Mouse (Mus musculus): ENCODE measurements around the gene Aqp1. TPM values are rescaled to one million over a fixed set of nuclear protein-coding genes. Genes with fewer than 3 reads are reported as not detected.

Aqp1 gene
- polyA plus RNA-seq, 1 experiment: 1.9 TPM

DNA sequence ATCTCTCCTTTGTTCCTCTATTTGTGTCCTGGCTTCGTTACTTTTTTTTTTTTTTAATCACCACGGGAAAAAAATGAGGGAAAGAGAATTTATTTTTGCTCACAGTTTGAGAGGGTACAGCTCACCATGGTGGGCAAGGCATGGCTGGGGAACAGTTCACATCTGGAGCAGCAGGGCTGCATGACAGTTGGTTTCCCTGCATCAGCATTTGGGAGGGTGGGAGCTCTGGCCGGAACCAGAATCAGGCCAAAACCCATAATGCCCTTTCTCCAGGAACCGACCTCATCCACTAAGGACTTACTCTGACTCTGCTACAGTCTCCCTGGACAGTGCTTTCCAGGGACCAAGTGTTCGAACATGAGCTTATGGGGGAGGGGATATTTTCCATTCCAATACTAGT lies 53.1 kb downstream of the Aqp1 start:
- Histone ChIP-seq H3K4me3 (ENCODE audit: control insufficient read depth, low read depth, low read length) (no peak overlapping the region), H3K36me3 (ENCODE audit: control insufficient read depth, insufficient read depth, low read length) (no peaks in the 10 kb centered on the region), H3K4me1 (ENCODE audit: control insufficient read depth, insufficient read depth, low read length) (peaks cover 2% of the 10 kb centered on the region; the same call in 1 of the 2 replicates), H3K27me3 (ENCODE audit: control insufficient read depth, insufficient read depth, low read length) (no peaks in the 10 kb centered on the region), H3K27ac (ENCODE audit: control insufficient read depth, insufficient read depth, low read depth, low read length) (no peak overlapping the region)
- TF ChIP-seq CTCF (IDR thresholded peaks at IDR 0.05; ENCODE audit: control insufficient read depth, insufficient read depth, insufficient replicate concordance, low read depth, low read length): no peak
- no peak for TF ChIP-seq POLR2A (IDR thresholded peaks at IDR 0.05; ENCODE audit: control insufficient read depth, low read depth, low read length)

DNA sequence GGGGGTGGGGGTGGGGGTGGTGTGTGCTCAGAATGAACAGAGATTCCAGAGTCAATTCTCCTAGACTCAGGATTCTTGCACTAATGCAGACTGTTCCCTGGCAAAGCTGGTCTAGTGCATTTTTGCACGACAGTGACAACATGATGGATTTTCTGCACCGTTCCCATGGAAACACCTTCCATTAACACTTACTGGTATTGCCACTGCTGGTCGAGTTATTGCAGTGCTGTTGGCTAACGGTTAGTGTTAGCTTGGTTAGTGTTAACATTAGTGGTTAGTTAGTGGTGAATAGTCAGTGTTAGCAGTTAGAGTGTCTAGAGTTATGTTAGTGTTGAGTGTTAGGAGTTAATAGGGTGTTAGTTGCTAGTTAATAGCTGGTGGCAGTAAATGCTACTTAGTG lies 55.6 kb downstream of the Aqp1 start:
- no peaks in the 10 kb centered on the region for H3K27me3 ChIP-seq (ENCODE audit: control insufficient read depth, insufficient read depth, low read length)
- H3K4me1 ChIP-seq (ENCODE audit: control insufficient read depth, insufficient read depth, low read length): peaks cover 2% of the 10 kb centered on the region; the same call in 1 of the 2 replicates
- no peak overlapping the region for H3K4me3 ChIP-seq (ENCODE audit: control insufficient read depth, low read depth, low read length)

DNA sequence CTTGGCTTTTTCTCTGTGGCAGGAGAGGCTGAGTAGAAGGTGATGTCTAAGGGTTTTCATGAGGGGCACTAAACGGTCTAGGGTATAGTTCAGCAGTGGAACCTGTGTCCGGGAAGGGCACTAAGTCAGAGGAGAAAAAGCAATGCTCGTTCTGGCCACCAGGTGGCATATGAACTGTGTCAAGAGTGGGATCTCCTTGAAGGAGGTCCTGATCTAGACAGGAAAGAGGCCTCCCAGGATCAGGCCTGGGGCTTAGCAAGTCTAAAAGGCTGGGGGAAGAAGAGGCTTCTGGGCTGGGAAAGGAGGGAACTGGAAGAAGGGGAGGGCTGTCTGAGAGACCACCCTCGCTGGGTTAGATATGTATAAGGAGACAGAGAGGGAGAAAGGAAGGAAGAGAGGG lies 56.2 kb downstream of the Aqp1 start:
- Histone ChIP-seq H3K4me3 (ENCODE audit: control insufficient read depth, low read depth, low read length) (no peak overlapping the region), H3K27ac (ENCODE audit: control insufficient read depth, insufficient read depth, low read depth, low read length) (no peak overlapping the region), H3K4me1 (ENCODE audit: control insufficient read depth, insufficient read depth, low read length) (peaks cover 2% of the 10 kb centered on the region; the same call in 1 of the 2 replicates), H3K27me3 (ENCODE audit: control insufficient read depth, insufficient read depth, low read length) (no peaks in the 10 kb centered on the region), H3K36me3 (ENCODE audit: control insufficient read depth, insufficient read depth, low read length) (no peaks in the 10 kb centered on the region)
- no peak for TF ChIP-seq POLR2A (IDR thresholded peaks at IDR 0.05; ENCODE audit: control insufficient read depth, low read depth, low read length)
- TF ChIP-seq CTCF (IDR thresholded peaks at IDR 0.05; ENCODE audit: control insufficient read depth, insufficient read depth, insufficient replicate concordance, low read depth, low read length): peak; percentile 41; the same call in 1 of the 2 replicates

More for the DNA sequence above, 55.6 kb downstream of the Aqp1 start:
- TF ChIP-seq POLR2A (IDR thresholded peaks at IDR 0.05; ENCODE audit: control insufficient read depth, low read depth, low read length): no peak
- H3K27ac ChIP-seq (ENCODE audit: control insufficient read depth, insufficient read depth, low read depth, low read length): no peak overlapping the region
- no peaks in the 10 kb centered on the region for H3K36me3 ChIP-seq (ENCODE audit: control insufficient read depth, insufficient read depth, low read length)

DNA sequence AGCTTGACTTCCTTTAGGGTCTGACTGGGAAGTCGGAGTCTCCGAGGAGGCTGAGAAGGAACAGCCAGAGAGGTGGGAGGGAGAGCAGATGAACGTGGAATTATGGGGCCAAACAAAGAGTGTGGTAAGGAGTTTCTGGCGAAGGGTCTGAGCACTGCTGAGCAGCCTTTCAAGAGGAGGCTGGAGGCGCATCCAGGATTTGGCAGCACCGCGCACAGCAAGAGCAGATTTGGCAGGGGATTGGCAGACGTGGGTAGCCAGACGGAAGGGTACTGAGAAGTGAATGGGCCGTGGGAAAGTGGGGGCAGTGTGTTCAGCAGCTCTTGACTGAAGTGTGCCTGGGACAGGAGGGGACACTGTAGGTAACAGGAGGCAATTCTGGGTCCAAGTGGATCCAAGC lies 58.6 kb downstream of the Aqp1 start:
- no peak overlapping the region for H3K27ac ChIP-seq (ENCODE audit: control insufficient read depth, insufficient read depth, low read depth, low read length)
- H3K27me3 ChIP-seq (ENCODE audit: control insufficient read depth, insufficient read depth, low read length): no peaks in the 10 kb centered on the region
- TF ChIP-seq CTCF (IDR thresholded peaks at IDR 0.05; ENCODE audit: control insufficient read depth, insufficient read depth, insufficient replicate concordance, low read depth, low read length) (no peak), POLR2A (IDR thresholded peaks at IDR 0.05; ENCODE audit: control insufficient read depth, low read depth, low read length) (no peak)
- no peak overlapping the region for H3K4me3 ChIP-seq (ENCODE audit: control insufficient read depth, low read depth, low read length)
- no peaks in the 10 kb centered on the region for H3K4me1 ChIP-seq (ENCODE audit: control insufficient read depth, insufficient read depth, low read length)
- no peaks in the 10 kb centered on the region for H3K36me3 ChIP-seq (ENCODE audit: control insufficient read depth, insufficient read depth, low read length)

DNA sequence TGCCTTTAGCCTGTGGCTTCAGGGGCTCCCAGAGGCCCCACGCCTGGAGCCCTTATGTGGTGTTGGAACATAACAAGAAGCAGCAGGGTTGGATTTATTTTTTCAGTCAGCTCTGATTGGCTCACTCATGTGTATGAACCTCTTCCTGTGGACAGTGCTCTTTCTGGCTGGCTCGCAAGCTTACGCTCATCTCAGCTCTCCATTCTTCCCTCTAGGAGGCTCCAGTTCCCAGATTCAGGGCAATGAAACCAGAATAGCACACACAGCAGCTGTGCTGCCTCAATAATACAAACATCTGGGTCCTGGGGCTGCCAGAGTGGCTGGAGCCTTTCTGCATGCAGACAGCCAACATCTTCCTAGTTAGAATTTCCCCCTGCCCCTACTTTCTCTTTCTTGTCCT lies 59.9 kb downstream of the Aqp1 start:
- Histone ChIP-seq H3K4me3 (ENCODE audit: control insufficient read depth, low read depth, low read length) (no peak overlapping the region), H3K27me3 (ENCODE audit: control insufficient read depth, insufficient read depth, low read length) (no peaks in the 10 kb centered on the region), H3K4me1 (ENCODE audit: control insufficient read depth, insufficient read depth, low read length) (no peaks in the 10 kb centered on the region), H3K27ac (ENCODE audit: control insufficient read depth, insufficient read depth, low read depth, low read length) (no peak overlapping the region), H3K36me3 (ENCODE audit: control insufficient read depth, insufficient read depth, low read length) (no peaks in the 10 kb centered on the region)
- TF ChIP-seq POLR2A (IDR thresholded peaks at IDR 0.05; ENCODE audit: control insufficient read depth, low read depth, low read length) (no peak), CTCF (IDR thresholded peaks at IDR 0.05; ENCODE audit: control insufficient read depth, insufficient read depth, insufficient replicate concordance, low read depth, low read length) (no peak)

DNA sequence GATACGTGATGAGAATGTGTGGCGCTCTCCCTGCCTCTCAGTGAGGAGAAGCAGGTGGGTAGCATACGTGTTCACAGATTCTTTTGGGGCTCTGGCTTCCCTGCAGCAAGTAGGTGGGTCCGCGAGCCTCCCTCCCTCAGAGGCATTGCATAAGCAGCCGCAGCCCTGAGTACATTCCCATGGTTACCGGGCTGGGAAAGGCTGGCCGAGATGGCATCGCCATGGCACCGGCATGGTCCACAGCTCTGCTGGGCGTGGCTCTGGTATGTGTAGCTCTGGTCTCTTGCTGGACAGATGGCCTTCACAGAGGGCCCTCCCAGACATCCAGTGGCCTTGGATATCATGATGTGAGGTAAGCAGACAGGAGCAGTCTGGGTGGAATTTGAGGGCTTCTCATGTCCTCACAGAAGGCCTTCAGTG lies 60.4 kb downstream of the Aqp1 start:
- Histone ChIP-seq H3K4me1 (ENCODE audit: control insufficient read depth, insufficient read depth, low read length) (no peaks in the 10 kb centered on the region), H3K27ac (ENCODE audit: control insufficient read depth, insufficient read depth, low read depth, low read length) (no peak overlapping the region), H3K36me3 (ENCODE audit: control insufficient read depth, insufficient read depth, low read length) (no peaks in the 10 kb centered on the region), H3K27me3 (ENCODE audit: control insufficient read depth, insufficient read depth, low read length) (no peaks in the 10 kb centered on the region), H3K4me3 (ENCODE audit: control insufficient read depth, low read depth, low read length) (no peak overlapping the region)
- TF ChIP-seq POLR2A (IDR thresholded peaks at IDR 0.05; ENCODE audit: control insufficient read depth, low read depth, low read length) (no peak), CTCF (IDR thresholded peaks at IDR 0.05; ENCODE audit: control insufficient read depth, insufficient read depth, insufficient replicate concordance, low read depth, low read length) (no peak)

Other genes with a start within 250 kb of the Aqp1 start
- 0.07 and 0.15 TPM in 2 replicates for gene Crhr2, start 203.4 kb upstream of the Aqp1 start, polyA plus RNA-seq (2012; rRNA removed)
- gene Inmt, start 161.4 kb upstream of the Aqp1 start, polyA plus RNA-seq (2012; rRNA removed): 0.32 and 4.6 TPM in 2 replicates
- 61.8 and 84.2 TPM in 2 replicates for gene Mindy4, start 133.0 kb upstream of the Aqp1 start, polyA plus RNA-seq (2012; rRNA removed)
- not detected in 2 replicates for gene Ghrhr, start 39.9 kb downstream of the Aqp1 start, polyA plus RNA-seq (2012; rRNA removed)
- 0.64 and 1.6 TPM in 2 replicates for gene Adcyap1r1, start 115.5 kb downstream of the Aqp1 start, polyA plus RNA-seq (2012; rRNA removed)